9 mouse cellular contexts compared by ENCODE assay signal in the genomic region with DNA sequence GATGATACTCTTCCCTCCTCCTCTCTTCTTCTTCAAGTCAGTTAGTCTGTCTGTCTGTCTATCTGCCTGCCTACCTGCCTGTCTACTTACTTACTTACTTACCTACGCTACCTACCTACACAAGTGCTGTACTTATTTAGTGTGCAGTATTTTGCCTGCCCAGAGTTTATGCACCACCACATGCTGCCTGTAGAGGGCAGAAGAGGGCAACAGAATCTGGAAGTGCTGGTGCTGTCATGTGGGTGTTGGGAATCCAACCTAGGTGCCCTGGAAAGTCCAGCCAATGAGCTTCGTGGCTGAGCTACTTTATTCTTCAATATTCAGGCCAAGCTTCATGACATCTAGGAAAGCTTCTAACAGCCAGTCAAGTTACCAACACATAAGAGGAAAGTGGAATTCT. TPM values are rescaled to one million over a fixed set of nuclear protein-coding genes. Genes with fewer than 3 reads are reported as not detected.
A peak's percentile ranks its signal among the peaks of the same experiment; 100 is the strongest.
DNase-seq lines count a peak whose midpoint lies in the region; ATAC-seq and TF ChIP-seq lines count a peak whose summit lies in the region.
"Had no signal": no experiment of that assay in that cellular context is flagged by ENCODE, and none has a peak within 500 bp of the region (broad histone marks: within the 10 kb centered on the region; RNA-seq: fewer than 3 reads in every experiment).

No protein-coding gene starts in this region.

- no peaks in the 10 kb centered on the region for H3K4me1 ChIP-seq in cerebellum, adult 2 months (ENCODE audit: control insufficient read depth, insufficient read depth, low read length)
- no peaks in the 10 kb centered on the region for H3K4me1 ChIP-seq in neural tube, embryonic 15.5 days
- no peaks in the 10 kb centered on the region for H3K4me1 ChIP-seq in embryonic facial prominence, embryonic 10.5 days

- H3K4me3 ChIP-seq in cerebellum, adult 2 months (replicated peaks; ENCODE audit: insufficient read depth, low read depth, low read length) = no peak overlapping the region
- H3K4me3 ChIP-seq in neural tube, embryonic 15.5 days (replicated peaks) = no peak overlapping the region
- H3K4me3 ChIP-seq in embryonic facial prominence, embryonic 10.5 days = no peak overlapping the region

- H3K9ac ChIP-seq in neural tube, embryonic 15.5 days (replicated peaks) = no peak overlapping the region

- WGBS in cerebellum, adult 2 months = 76% methylated on average over 2 of the region's 2 CpGs
- 76% methylated on average over 2 of the region's 2 CpGs for WGBS in neural tube, embryonic 15.5 days
- 81% methylated on average over 2 of the region's 2 CpGs for WGBS in embryonic facial prominence, embryonic 10.5 days

- peaks cover 38% of the 10 kb centered on the region for H3K36me3 ChIP-seq in neural tube, embryonic 15.5 days
- H3K36me3 ChIP-seq in embryonic facial prominence, embryonic 10.5 days (replicated peaks) = peaks cover 92% of the 10 kb centered on the region

- H3K4me2 ChIP-seq in neural tube, embryonic 15.5 days = no peak overlapping the region

- peak; percentile 76 for TF ChIP-seq CTCF in cerebellum, adult 2 months (IDR thresholded peaks at IDR 0.05; ENCODE audit: borderline replicate concordance, insufficient read depth, low read depth, low read length)

- no peaks in the 10 kb centered on the region for H3K9me3 ChIP-seq in neural tube, embryonic 15.5 days (replicated peaks)
- no peaks in the 10 kb centered on the region for H3K9me3 ChIP-seq in embryonic facial prominence, embryonic 10.5 days

- peak in 1 of 2 experiments; percentile 41 for DNase-seq in cerebellum, adult 2 months
- DNase-seq in cerebellum, adult 11 months = no peak
- peak; percentile 51 for DNase-seq in neural tube, embryonic 10.5 days (ENCODE audit: extremely low spot score, low spot score)
- DNase-seq in embryonic facial prominence, embryonic 10.5 days (ENCODE audit: low spot score) = peak; percentile 50
- DNase-seq in kidney, postnatal 14 days = peak; percentile 44
- peak; percentile 61 for DNase-seq in mesoderm, embryonic 11.5 days (ENCODE audit: low read depth, low spot score)
- DNase-seq in frontal cortex, postnatal 25 days (ENCODE audit: low spot score in 2 of 2) = no peak

- H3K27ac ChIP-seq in cerebellum, adult 2 months (ENCODE audit: insufficient read depth, low read length) = no peak overlapping the region
- H3K27ac ChIP-seq in neural tube, embryonic 15.5 days (replicated peaks) = no peak overlapping the region
- H3K27ac ChIP-seq in embryonic facial prominence, embryonic 10.5 days (replicated peaks) = no peak overlapping the region

- no peaks in the 10 kb centered on the region for H3K27me3 ChIP-seq in cerebellum, adult 2 months (ENCODE audit: control insufficient read depth, insufficient read depth, low read length)
- no peaks in the 10 kb centered on the region for H3K27me3 ChIP-seq in neural tube, embryonic 15.5 days (replicated peaks)
- no peaks in the 10 kb centered on the region for H3K27me3 ChIP-seq in embryonic facial prominence, embryonic 10.5 days (replicated peaks; ENCODE audit: low read depth, poor library complexity, severe bottlenecking)

- ATAC-seq in neural tube, embryonic 15.5 days (ENCODE audit: low FRiP score) = no peak

- TF ChIP-seq POLR2A in cerebellum, adult 2 months (IDR thresholded peaks at IDR 0.05; ENCODE audit: borderline replicate concordance, insufficient read depth, low read length) = no peak

RNA-seq across cellular contexts. Expression of a gene that starts 12.3 kb away (rescaled TPM):
- 226 and 249 TPM in 2 replicates for polyA plus RNA-seq in cerebellum, adult 2 months (2012; rRNA removed)
- polyA plus RNA-seq in neural tube, embryonic 15.5 days (2015; fragmentation: Nextera tagmentation; extraction: Ambion mirVana) = 475 and 549 TPM in 2 replicates
- polyA plus RNA-seq in embryonic facial prominence, embryonic 10.5 days (2016; fragmentation: Nextera tagmentation; extraction: Ambion mirVana) = 908 and 968 TPM in 2 replicates

RNA-seq across cellular contexts. Expression of a gene that starts 15.6 kb away (rescaled TPM):
- polyA plus RNA-seq in cerebellum, adult 2 months (2012; rRNA removed) = 43.2 and 46.8 TPM in 2 replicates
- 23.2 and 31.7 TPM in 2 replicates for polyA plus RNA-seq in neural tube, embryonic 15.5 days (2015; fragmentation: Nextera tagmentation; extraction: Ambion mirVana)
- 39.3 and 44.2 TPM in 2 replicates for polyA plus RNA-seq in embryonic facial prominence, embryonic 10.5 days (2016; fragmentation: Nextera tagmentation; extraction: Ambion mirVana)

RNA-seq across cellular contexts. Expression of a gene that starts 29.1 kb away (rescaled TPM):
- 49.4 and 52.8 TPM in 2 replicates for polyA plus RNA-seq in cerebellum, adult 2 months (2012; rRNA removed)
- polyA plus RNA-seq in neural tube, embryonic 15.5 days (2015; fragmentation: Nextera tagmentation; extraction: Ambion mirVana) = 102 and 105 TPM in 2 replicates
- 80.6 and 87.1 TPM in 2 replicates for polyA plus RNA-seq in embryonic facial prominence, embryonic 10.5 days (2016; fragmentation: Nextera tagmentation; extraction: Ambion mirVana)

RNA-seq across cellular contexts. Expression of a gene that starts 42.0 kb away (rescaled TPM):
- polyA plus RNA-seq in cerebellum, adult 2 months (2012; rRNA removed) = 71.4 and 77.5 TPM in 2 replicates
- polyA plus RNA-seq in neural tube, embryonic 15.5 days (2015; fragmentation: Nextera tagmentation; extraction: Ambion mirVana) = 101 and 102 TPM in 2 replicates
- 77.3 and 79.0 TPM in 2 replicates for polyA plus RNA-seq in embryonic facial prominence, embryonic 10.5 days (2016; fragmentation: Nextera tagmentation; extraction: Ambion mirVana)

RNA-seq across cellular contexts. Expression of a gene that starts 48.7 kb away (rescaled TPM):
- polyA plus RNA-seq in cerebellum, adult 2 months (2012; rRNA removed) = not detected in 2 replicates
- not detected in 2 replicates for polyA plus RNA-seq in neural tube, embryonic 15.5 days (2015; fragmentation: Nextera tagmentation; extraction: Ambion mirVana)
- 0.09 TPM in 1 of 2 replicates, not detected in the other for polyA plus RNA-seq in embryonic facial prominence, embryonic 10.5 days (2016; fragmentation: Nextera tagmentation; extraction: Ambion mirVana)
- polyA plus RNA-seq: heart, embryonic 16.5 days had no signal

Comparison
In these comparisons a context has a peak if more than half of its experiments do, and no peak if none do; other contexts are left out.
1. DNase-seq: peak in neural tube, embryonic 10.5 days (single experiment), embryonic facial prominence, embryonic 10.5 days (single experiment), kidney, postnatal 14 days (single experiment) and mesoderm, embryonic 11.5 days (single experiment); none in cerebellum, adult 11 months (single experiment) and frontal cortex, postnatal 25 days (0 of 2).